Mouse (Mus musculus): ENCODE measurements around the gene Scn10a. TPM values are rescaled to one million over a fixed set of nuclear protein-coding genes. Genes with fewer than 3 reads are reported as not detected.
A peak's percentile ranks its signal among the peaks of the same experiment; 100 is the strongest.

Gene Scn10a
- polyA plus RNA-seq, 1 experiment from 2014 or later = 0.02 TPM

DNA sequence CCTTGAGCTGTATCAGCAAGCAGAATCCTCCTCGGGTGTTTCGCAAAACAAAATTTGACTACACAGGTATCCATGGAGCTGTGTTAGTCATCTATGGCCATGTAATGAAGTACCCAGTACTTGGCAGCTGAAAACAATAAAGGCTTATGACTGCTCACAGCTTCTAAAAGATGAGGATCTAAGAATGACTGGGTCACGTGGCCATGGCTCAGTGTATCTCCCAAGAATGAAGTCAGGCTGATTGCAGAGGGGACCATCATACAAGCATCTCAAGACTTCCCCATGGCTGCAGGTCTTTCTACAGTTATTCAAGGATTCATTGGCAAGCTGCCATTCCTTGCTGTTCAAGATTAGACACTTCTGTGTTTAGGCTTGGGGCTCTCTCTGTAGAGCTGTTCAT lies 24.2 kb upstream of the Scn10a start:
- Histone ChIP-seq H3K4me1 (ENCODE audit: insufficient read depth, low read depth, low read length) (no peaks in the 10 kb centered on the region), H3K27ac (ENCODE audit: low read length) (no peak overlapping the region), H3K4me2 (replicated peaks; ENCODE audit: low read depth, low read length) (no peak overlapping the region), H3K36me3 (ENCODE audit: insufficient read depth, low read length) (no peaks in the 10 kb centered on the region), H3K9me3 (ENCODE audit: low read length) (no peaks in the 10 kb centered on the region), H3K27me3 (replicated peaks; ENCODE audit: insufficient read depth, low read length) (no peaks in the 10 kb centered on the region), H3K4me3 (ENCODE audit: low read depth, low read length) (no peak overlapping the region), H3K9ac (replicated peaks; ENCODE audit: low read depth) (no peak overlapping the region)
- ATAC-seq (no peak), DNase-seq (ENCODE audit: low spot score) (no peak)
- 76% methylated on average over 3 of the region's 3 CpGs for WGBS
- TF ChIP-seq CTCF (IDR thresholded peaks at IDR 0.05) (no peak), EP300 (IDR thresholded peaks at IDR 0.05) (no peak)

DNA sequence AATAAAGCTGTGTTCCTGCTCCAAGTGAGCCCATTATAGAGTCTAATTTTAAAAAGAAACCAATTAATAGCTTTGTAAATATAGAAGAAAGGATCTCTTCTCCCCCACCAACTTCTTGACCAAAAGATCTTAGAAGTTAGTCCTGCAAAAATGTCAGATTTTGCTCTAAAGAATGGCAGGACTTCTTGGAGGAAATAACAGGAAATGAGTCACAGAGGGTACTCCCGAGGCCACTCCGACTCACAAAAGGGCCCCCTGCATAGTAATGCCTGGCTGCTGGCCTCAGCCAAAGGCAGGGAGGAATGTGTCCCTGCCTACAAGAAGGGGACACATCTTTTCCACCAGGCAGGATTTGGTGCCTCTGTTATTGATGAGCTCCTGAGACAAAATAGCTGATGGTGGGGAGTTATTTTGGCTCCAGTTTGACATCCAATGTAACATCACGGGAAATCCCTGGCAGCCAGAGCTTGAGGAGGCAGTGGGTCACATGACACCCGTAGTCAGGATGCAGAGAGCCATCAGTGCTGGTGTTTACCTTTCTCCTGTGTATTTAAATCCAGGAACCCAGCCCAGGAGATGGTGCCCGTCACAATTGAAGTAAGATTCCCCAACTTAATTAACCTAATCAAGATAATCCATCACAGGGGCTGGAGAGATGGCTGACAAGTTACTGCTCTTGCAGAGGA lies 22.1 kb upstream of the Scn10a start:
- WGBS = 17% methylated on average over 5 of the region's 5 CpGs
- no peak for TF ChIP-seq EP300 (IDR thresholded peaks at IDR 0.05)
- TF ChIP-seq CTCF (IDR thresholded peaks at IDR 0.05) = no peak

DNA sequence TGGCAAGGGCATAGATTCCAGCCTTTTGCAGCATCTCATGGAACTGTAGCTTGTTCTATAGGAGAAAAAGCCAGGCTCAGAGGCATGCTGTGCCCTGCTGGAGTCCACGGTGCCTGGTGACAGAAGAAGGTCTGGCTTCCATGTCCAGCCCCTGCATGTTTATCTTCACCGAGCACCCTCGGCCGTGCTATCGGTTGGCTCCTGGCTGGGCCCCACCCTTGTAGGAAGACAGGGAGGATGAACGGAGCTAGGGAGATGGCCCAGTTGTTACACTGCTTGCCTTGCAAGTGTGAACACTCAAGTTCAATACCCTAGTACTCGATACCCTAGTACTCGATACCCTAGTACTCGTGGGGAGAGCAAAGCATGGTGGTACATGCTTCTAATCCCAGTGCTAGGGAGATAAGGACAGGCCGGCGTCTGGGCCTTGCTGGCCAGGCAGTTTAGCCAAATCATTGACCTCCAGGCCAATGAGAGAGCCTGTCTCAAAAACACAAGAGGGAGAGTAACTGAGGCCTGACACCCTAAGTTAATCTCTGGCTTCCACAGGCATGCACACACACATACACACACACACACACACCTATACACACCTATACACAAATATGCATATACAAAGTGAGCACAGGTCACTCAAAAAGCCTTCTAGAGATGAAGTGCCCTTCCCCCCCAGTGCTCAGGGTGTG lies 9.4 kb upstream of the Scn10a start:
- Histone ChIP-seq H3K9me3 (ENCODE audit: low read length) (no peaks in the 10 kb centered on the region), H3K4me3 (ENCODE audit: low read depth, low read length) (no peak overlapping the region), H3K4me2 (replicated peaks; ENCODE audit: low read depth, low read length) (no peak overlapping the region), H3K36me3 (ENCODE audit: insufficient read depth, low read length) (no peaks in the 10 kb centered on the region), H3K9ac (replicated peaks; ENCODE audit: low read depth) (no peak overlapping the region), H3K27me3 (replicated peaks; ENCODE audit: insufficient read depth, low read length) (no peaks in the 10 kb centered on the region), H3K4me1 (ENCODE audit: insufficient read depth, low read depth, low read length) (no peaks in the 10 kb centered on the region), H3K27ac (ENCODE audit: low read length) (no peak overlapping the region)
- ATAC-seq (no peak), DNase-seq (ENCODE audit: low spot score) (no peak)
- TF ChIP-seq CTCF (IDR thresholded peaks at IDR 0.05) (no peak), EP300 (IDR thresholded peaks at IDR 0.05) (no peak)
- WGBS = 81% methylated on average over 11 of the region's 11 CpGs

More for the DNA sequence above, 22.1 kb upstream of the Scn10a start:
- H3K27me3 ChIP-seq (replicated peaks; ENCODE audit: insufficient read depth, low read length) = no peaks in the 10 kb centered on the region
- H3K4me1 ChIP-seq (ENCODE audit: insufficient read depth, low read depth, low read length) = no peaks in the 10 kb centered on the region
- no peak overlapping the region for H3K4me2 ChIP-seq (replicated peaks; ENCODE audit: low read depth, low read length)
- no peak overlapping the region for H3K27ac ChIP-seq (ENCODE audit: low read length)
- H3K36me3 ChIP-seq (ENCODE audit: insufficient read depth, low read length) = no peaks in the 10 kb centered on the region
- no peak for DNase-seq (ENCODE audit: low spot score)
- H3K9me3 ChIP-seq (ENCODE audit: low read length) = no peaks in the 10 kb centered on the region
- no peak overlapping the region for H3K9ac ChIP-seq (replicated peaks; ENCODE audit: low read depth)
- no peak overlapping the region for H3K4me3 ChIP-seq (ENCODE audit: low read depth, low read length)
- ATAC-seq = no peak

DNA sequence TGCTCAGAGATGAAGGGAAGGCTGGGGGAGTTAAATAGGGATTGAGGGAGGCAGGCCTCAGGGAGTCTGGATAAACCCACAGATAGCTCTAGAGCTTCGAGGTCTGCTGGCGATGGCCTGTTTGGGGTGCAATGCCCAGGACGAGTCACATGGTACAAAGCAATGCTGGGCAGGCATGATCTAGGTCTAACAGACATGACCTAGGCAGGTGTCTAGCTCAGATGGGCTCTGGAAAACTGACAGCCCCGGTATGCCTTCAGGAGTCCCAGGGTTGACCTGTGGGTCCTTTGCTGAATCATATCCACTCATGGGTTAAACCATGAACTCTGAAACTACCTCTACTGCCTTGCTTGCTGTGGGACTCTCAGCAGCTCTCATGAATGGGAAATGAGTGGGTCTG lies 7.9 kb upstream of the Scn10a start:
- WGBS = 88% methylated on average over 4 of the region's 4 CpGs
- TF ChIP-seq CTCF (IDR thresholded peaks at IDR 0.05) = no peak
- TF ChIP-seq EP300 (IDR thresholded peaks at IDR 0.05) = no peak

DNA sequence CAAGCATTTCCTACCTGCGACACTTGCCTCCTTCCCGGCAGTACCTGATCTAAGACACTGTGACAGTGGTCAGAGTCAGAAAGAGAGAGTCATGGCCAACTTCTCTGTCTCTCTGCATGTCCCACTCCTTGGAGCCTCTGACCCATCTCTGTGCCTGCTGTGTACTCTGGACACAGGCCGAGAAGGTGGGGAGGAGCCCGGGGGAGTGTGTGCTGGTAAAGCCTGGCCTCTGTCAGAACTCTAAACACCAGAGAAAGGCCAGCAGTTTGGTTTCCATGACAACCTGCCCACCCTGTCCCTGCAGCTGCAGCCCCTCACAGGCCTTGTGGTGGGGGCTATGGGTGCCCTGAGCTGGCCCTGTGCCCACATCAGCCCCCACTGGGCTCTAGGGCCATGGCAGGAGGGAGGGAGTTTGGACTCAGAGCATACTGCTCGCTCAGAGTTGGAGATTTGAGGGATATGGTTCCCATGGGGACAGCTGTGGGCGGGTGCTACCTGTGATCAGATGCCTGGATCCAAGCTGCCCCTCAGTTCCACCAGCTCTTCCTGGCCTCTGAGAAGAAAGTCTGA lies 6.3 kb upstream of the Scn10a start:
- TF ChIP-seq EP300 (IDR thresholded peaks at IDR 0.05) = no peak
- no peak for TF ChIP-seq CTCF (IDR thresholded peaks at IDR 0.05)
- H3K4me3 ChIP-seq (ENCODE audit: low read depth, low read length) = no peak overlapping the region
- H3K9ac ChIP-seq (replicated peaks; ENCODE audit: low read depth) = no peak overlapping the region
- no peaks in the 10 kb centered on the region for H3K27me3 ChIP-seq (replicated peaks; ENCODE audit: insufficient read depth, low read length)
- H3K4me2 ChIP-seq (replicated peaks; ENCODE audit: low read depth, low read length) = no peak overlapping the region
- H3K36me3 ChIP-seq (ENCODE audit: insufficient read depth, low read length) = no peaks in the 10 kb centered on the region
- DNase-seq (ENCODE audit: low spot score) (no peak), ATAC-seq (no peak)
- H3K27ac ChIP-seq (ENCODE audit: low read length) = no peak overlapping the region
- 52% methylated on average over 6 of the region's 6 CpGs for WGBS
- H3K9me3 ChIP-seq (ENCODE audit: low read length) = no peaks in the 10 kb centered on the region
- no peaks in the 10 kb centered on the region for H3K4me1 ChIP-seq (ENCODE audit: insufficient read depth, low read depth, low read length)

More for the DNA sequence above, 7.9 kb upstream of the Scn10a start:
- Histone ChIP-seq H3K4me3 (ENCODE audit: low read depth, low read length) (no peak overlapping the region), H3K9ac (replicated peaks; ENCODE audit: low read depth) (no peak overlapping the region), H3K27me3 (replicated peaks; ENCODE audit: insufficient read depth, low read length) (no peaks in the 10 kb centered on the region), H3K4me1 (ENCODE audit: insufficient read depth, low read depth, low read length) (no peaks in the 10 kb centered on the region), H3K27ac (ENCODE audit: low read length) (no peak overlapping the region), H3K36me3 (ENCODE audit: insufficient read depth, low read length) (no peaks in the 10 kb centered on the region), H3K4me2 (replicated peaks; ENCODE audit: low read depth, low read length) (no peak overlapping the region), H3K9me3 (ENCODE audit: low read length) (no peaks in the 10 kb centered on the region)
- no peak for ATAC-seq
- no peak for DNase-seq (ENCODE audit: low spot score)

DNA sequence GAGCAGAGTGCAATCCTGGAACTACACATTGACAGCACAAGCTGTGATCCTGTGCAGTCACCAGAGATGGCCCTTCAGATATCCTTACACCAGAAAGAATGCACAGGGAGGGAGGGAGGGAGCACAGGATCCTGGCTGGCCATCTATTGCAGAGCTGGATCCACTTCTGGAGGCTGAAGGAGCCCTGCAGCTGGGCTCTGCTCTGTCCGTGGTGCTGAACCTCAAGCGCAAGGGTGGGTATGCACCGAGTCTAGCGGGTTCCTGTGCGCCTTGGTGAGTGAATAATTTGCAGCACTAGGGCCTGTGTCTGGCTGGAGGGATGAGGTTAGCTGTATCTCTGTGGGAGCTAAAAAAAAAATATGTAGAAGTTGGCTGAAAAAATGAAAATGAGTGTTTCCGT lies 12.4 kb downstream of the Scn10a start:
- Histone ChIP-seq H3K4me1 (ENCODE audit: insufficient read depth, low read depth, low read length) (no peaks in the 10 kb centered on the region), H3K27ac (ENCODE audit: low read length) (no peak overlapping the region), H3K4me3 (ENCODE audit: low read depth, low read length) (no peak overlapping the region), H3K4me2 (replicated peaks; ENCODE audit: low read depth, low read length) (no peak overlapping the region), H3K9me3 (ENCODE audit: low read length) (no peaks in the 10 kb centered on the region), H3K36me3 (ENCODE audit: insufficient read depth, low read length) (no peaks in the 10 kb centered on the region), H3K27me3 (replicated peaks; ENCODE audit: insufficient read depth, low read length) (no peaks in the 10 kb centered on the region), H3K9ac (replicated peaks; ENCODE audit: low read depth) (no peak overlapping the region)
- TF ChIP-seq CTCF (IDR thresholded peaks at IDR 0.05) (no peak), EP300 (IDR thresholded peaks at IDR 0.05) (no peak)
- 11% methylated on average over 6 of the region's 6 CpGs for WGBS
- peak; percentile 72 for ATAC-seq
- DNase-seq (ENCODE audit: low spot score) = peak; percentile 83
